ENCODE assay signal across 14 mouse cellular contexts in genomic region chr2:6444723-6445169, GRCm38 (mm10).
DNase-seq lines count a peak whose midpoint lies in the region; ATAC-seq and TF ChIP-seq lines count a peak whose summit lies in the region.
"Had no signal": no experiment of that assay in that cellular context is flagged by ENCODE, and none has a peak within 500 bp of the region (broad histone marks: within the 10 kb centered on the region; RNA-seq: fewer than 3 reads in every experiment).

No protein-coding gene starts in this region.

- intact Hi-C loops in heart, adult 2 months (cut with DNase I) = no loop called here
- intact Hi-C loops in left cerebral cortex, postnatal 10 days (cut with DNase I) = no loop called here

- peak overlapping the region; percentile 10; the same call in 1 of the 2 replicates for H3K4me2 ChIP-seq in heart, embryonic 11.5 days
- peak overlapping the region; percentile 68 for H3K4me2 ChIP-seq in liver, embryonic 14.5 days (ENCODE audit: low read depth)
- H3K4me2 ChIP-seq: hindbrain, embryonic 13.5 days; lung, embryonic 15.5 days; midbrain, embryonic 12.5 days had no signal

- H3K27ac ChIP-seq in heart, embryonic 11.5 days (ENCODE audit: low read depth, low read length) = 0 out of 2 replicates have a peak overlapping the region, but pooled peaks have one; percentile 10
- H3K27ac ChIP-seq in heart, adult 2 months = no peak overlapping the region
- peak overlapping the region; percentile 75 for H3K27ac ChIP-seq in liver, embryonic 14.5 days
- H3K27ac ChIP-seq: hindbrain, embryonic 13.5 days; lung, embryonic 15.5 days; midbrain, embryonic 12.5 days had no signal

- peaks cover 7% of the 10 kb centered on the region for H3K36me3 ChIP-seq in heart, embryonic 11.5 days (ENCODE audit: control insufficient read depth, insufficient read depth, low read length)
- H3K36me3 ChIP-seq in heart, adult 2 months (ENCODE audit: control insufficient read depth, insufficient read depth, low read length) = no peaks in the 10 kb centered on the region
- peaks cover 9% of the 10 kb centered on the region for H3K36me3 ChIP-seq in liver, embryonic 14.5 days (replicated peaks; ENCODE audit: control insufficient read depth, insufficient read depth, low read depth)

- no peaks in the 10 kb centered on the region for H3K27me3 ChIP-seq in heart, embryonic 11.5 days (ENCODE audit: control insufficient read depth, insufficient read depth, low read length)
- H3K27me3 ChIP-seq in heart, adult 2 months (ENCODE audit: control insufficient read depth, insufficient read depth, low read length) = no peaks in the 10 kb centered on the region
- H3K27me3 ChIP-seq in liver, embryonic 14.5 days (ENCODE audit: control insufficient read depth, insufficient read depth, low read length) = no peaks in the 10 kb centered on the region
- H3K27me3 ChIP-seq: hindbrain, embryonic 13.5 days; lung, embryonic 15.5 days; midbrain, embryonic 12.5 days had no signal

- no peak overlapping the region for H3K9ac ChIP-seq in heart, embryonic 11.5 days (ENCODE audit: low read depth, low read length)
- no peak overlapping the region for H3K9ac ChIP-seq in heart, adult 2 months (ENCODE audit: low read depth, low read length)
- peak overlapping the region; percentile 41 for H3K9ac ChIP-seq in liver, embryonic 14.5 days (replicated peaks)
- H3K9ac ChIP-seq: hindbrain, embryonic 13.5 days; lung, embryonic 15.5 days; midbrain, embryonic 12.5 days had no signal

- ATAC-seq in heart, embryonic 11.5 days (replicated peaks; ENCODE audit: insufficient number of reproducible peaks, low FRiP score, low TSS enrichment) = 0 out of 2 replicates have a peak, but pooled peaks have one; percentile 56
- ATAC-seq in liver, embryonic 14.5 days (ENCODE audit: insufficient read depth) = peak; percentile 91

- no peak for TF ChIP-seq EP300 in heart, adult 2 months (IDR thresholded peaks at IDR 0.05; ENCODE audit: insufficient read depth, low read depth, low read length)
- peak; percentile 74 for TF ChIP-seq EP300 in liver, embryonic 14.5 days (IDR thresholded peaks at IDR 0.05; ENCODE audit: low read depth)

- H3K4me3 ChIP-seq in heart, embryonic 11.5 days (ENCODE audit: low read depth, low read length) = no peak overlapping the region
- H3K4me3 ChIP-seq in heart, adult 2 months = no peak overlapping the region
- peak overlapping the region; percentile 2 to 20; a peak in 2 of 4 replicates for H3K4me3 ChIP-seq in liver, embryonic 14.5 days (ENCODE audit: insufficient read depth in 1 of 2, low read depth in 2 of 2, low read length in 2 of 2)
- H3K4me3 ChIP-seq: hindbrain, embryonic 13.5 days; lung, embryonic 15.5 days; midbrain, embryonic 12.5 days had no signal

- no peak for TF ChIP-seq CTCF in heart, adult 2 months (IDR thresholded peaks at IDR 0.05)
- TF ChIP-seq CTCF in liver, embryonic 14.5 days (IDR thresholded peaks at IDR 0.05; ENCODE audit: low read depth) = no peak

- no peaks in the 10 kb centered on the region for H3K9me3 ChIP-seq in heart, embryonic 11.5 days (replicated peaks; ENCODE audit: control insufficient read depth, low read length)
- H3K9me3 ChIP-seq in liver, embryonic 14.5 days (ENCODE audit: control insufficient read depth, low read length) = no peaks in the 10 kb centered on the region
- H3K9me3 ChIP-seq: hindbrain, embryonic 13.5 days; lung, embryonic 15.5 days; midbrain, embryonic 12.5 days had no signal

- DNase-seq in heart, adult 2 months = no peak
- peak; percentile 19 to 22 for DNase-seq in B cell, adult 2 months
- DNase-seq in c-Kit-positive CD71-positive TER-119-positive erythroid progenitor cells, embryonic 14.5 days (ENCODE audit: low spot score) = peak; percentile 71
- DNase-seq in liver, embryonic 14.5 days (ENCODE audit: low read depth in 3 of 3, low spot score in 3 of 3) = peak; percentile 62 to 69 (median 65)
- DNase-seq in frontal cortex, adult 2 months (ENCODE audit: extremely low spot score in 1 of 2, low spot score in 1 of 2) = no peak
- no peak for DNase-seq in left cerebral cortex, postnatal 10 days (ENCODE audit: extremely low spot score in 1 of 2, low spot score in 2 of 2)
- DNase-seq in embryo, embryonic 10 days (ENCODE audit: low spot score) = no peak
- DNase-seq: kidney, adult 8-10 months; left cerebral cortex, postnatal 4 days; thymus, postnatal 25 days had no signal

- WGBS in heart, embryonic 11.5 days (ENCODE audit: insufficient replicate concordance) = 44% methylated on average over 4 of the region's 4 CpGs
- WGBS in heart, adult 2 months = 78% methylated on average over 4 of the region's 4 CpGs
- WGBS in liver, embryonic 14.5 days (ENCODE audit: insufficient replicate concordance) = 27% methylated on average over 4 of the region's 4 CpGs

- H3K79me2 ChIP-seq in heart, adult 2 months (replicated peaks; ENCODE audit: control insufficient read depth, insufficient read depth, low read length) = no peaks in the 10 kb centered on the region

- H3K4me1 ChIP-seq in heart, embryonic 11.5 days (ENCODE audit: control insufficient read depth, insufficient read depth, low read length) = peaks cover 9% of the 10 kb centered on the region
- no peaks in the 10 kb centered on the region for H3K4me1 ChIP-seq in heart, adult 2 months (ENCODE audit: control insufficient read depth, insufficient read depth, low read length)
- H3K4me1 ChIP-seq in liver, embryonic 14.5 days (replicated peaks; ENCODE audit: control insufficient read depth in 2 of 2, insufficient read depth in 2 of 2, low read length in 1 of 2) = peaks cover 23 to 38% of the 10 kb centered on the region in 2 experiments
- H3K4me1 ChIP-seq: lung, embryonic 15.5 days had no signal

- TF ChIP-seq POLR2A in heart, adult 2 months (IDR thresholded peaks at IDR 0.05; ENCODE audit: insufficient read depth, low read depth, low read length) = no peak

Comparison
In these comparisons a context has a peak if more than half of its experiments do, and no peak if none do; other contexts are left out.
1. H3K4me3 ChIP-seq: peak in liver, embryonic 14.5 days (2 of 2); none in heart, embryonic 11.5 days (single experiment) and heart, adult 2 months (single experiment).
2. DNase-seq: peak in B cell, adult 2 months (2 of 2), c-Kit-positive CD71-positive TER-119-positive erythroid progenitor cells, embryonic 14.5 days (single experiment) and liver, embryonic 14.5 days (3 of 3); none in heart, adult 2 months (0 of 2), frontal cortex, adult 2 months (0 of 2), left cerebral cortex, postnatal 10 days (0 of 2) and embryo, embryonic 10 days (single experiment).